Mouse (Mus musculus): ENCODE measurements at regions not wholly inside any gene's neighbourhood (a gene's known extent, or its start where the extent isn't known, plus 50 kb on each side); places are given as distances from the start of the nearest gene placed in this dataset.

GRCm38 (mm10) chr10:37434229-37434628 lies 295.5 kb upstream of the Marcks start:
- no peak for TF ChIP-seq BHLHE40 (IDR thresholded peaks at IDR 0.05; ENCODE audit: borderline replicate concordance, low read depth, low read length)
- TF ChIP-seq USF1 (IDR thresholded peaks at IDR 0.05; ENCODE audit: low read depth, low read length), result no peak
- TF ChIP-seq POLR2A (IDR thresholded peaks at IDR 0.05; ENCODE audit: control insufficient read depth in 1 of 2, insufficient read depth in 1 of 2, low read depth in 1 of 2, low read length in 2 of 2, poor library complexity in 1 of 2), result no peak
- TF ChIP-seq POLR2AphosphoS2 (IDR thresholded peaks at IDR 0.05; ENCODE audit: low read length), result no peak
- no peak for TF ChIP-seq CTCF (IDR thresholded peaks at IDR 0.05 in 2 of 3, conservative IDR thresholded peaks at IDR 0.05 in 1 of 3; ENCODE audit: control insufficient read depth in 1 of 3, insufficient read depth in 1 of 3, low read depth in 2 of 3, low read length in 3 of 3, poor library complexity in 1 of 3, severe bottlenecking in 1 of 3)
- no peak for TF ChIP-seq MYB (IDR thresholded peaks at IDR 0.05; ENCODE audit: low read depth, low read length)
- no peak for TF ChIP-seq RCOR1 (IDR thresholded peaks at IDR 0.05; ENCODE audit: low read depth, low read length)
